Mouse (Mus musculus) liver, embryonic 13.5 days (tissue): ENCODE measurements around the gene Trpt1. TPM values are rescaled to one million over a fixed set of nuclear protein-coding genes. Genes with fewer than 3 reads are reported as not detected.
A peak's percentile ranks its signal among the peaks of the same experiment; 100 is the strongest.

Experiments
- ATAC-seq: fragments of 200-750 bp; cut with Nextera tagmentation; 2 replicates; pipeline ENCODE4 v1.8.0; 2017; ENCODE audit warnings: low read depth, mild to moderate bottlenecking, moderate number of reproducible peaks, moderate library complexity
- DNase-seq: peaks from one replicate; pipeline ENCODE4 v3.0.0; 2022
- H3K27ac ChIP-seq: fragments of 300-500 bp; sonication (generic); 2 replicates; pipeline ENCODE4 v1.5.1; 2015; ENCODE audit warnings: moderate library complexity, mild to moderate bottlenecking, inconsistent platforms
- H3K27me3 ChIP-seq: fragments of 300-500 bp; sonication (generic); 2 replicates; pipeline ENCODE4 v1.6.1; 2015; ENCODE audit warnings: mild to moderate bottlenecking, inconsistent platforms
- H3K36me3 ChIP-seq: fragments of 300-500 bp; sonication (generic); 2 replicates; pipeline ENCODE4 v1.6.1; 2015; ENCODE audit warnings: mild to moderate bottlenecking, inconsistent platforms
- H3K4me1 ChIP-seq: fragments of 300-500 bp; sonication (generic); replicated peaks from 2 replicates; pipeline ENCODE4 v1.6.1; 2015; ENCODE audit warnings: inconsistent platforms
- H3K4me2 ChIP-seq: fragments of 300-500 bp; sonication (generic); 2 replicates; pipeline ENCODE4 v1.6.1; 2015; ENCODE audit warnings: inconsistent platforms, mild to moderate bottlenecking, moderate library complexity
- H3K4me3 ChIP-seq: fragments of 300-500 bp; sonication (generic); replicated peaks from 2 replicates; pipeline ENCODE4 v1.5.1; 2015; ENCODE audit warnings: mild to moderate bottlenecking, inconsistent platforms
- H3K9ac ChIP-seq: fragments of 300-500 bp; sonication (generic); 2 replicates; pipeline ENCODE4 v1.6.1; 2015; ENCODE audit warnings: mild to moderate bottlenecking, inconsistent platforms
- H3K9me3 ChIP-seq: fragments of 300-500 bp; sonication (generic); replicated peaks from 2 replicates; pipeline ENCODE4 v1.6.1; 2016; ENCODE audit warnings: inconsistent platforms
- WGBS: fragments of 180-500 bp; shearing (Covaris S2); methylation state at CpG from one replicate; pipeline ENCODE4 v1.1.7; 2015; ENCODE audit not compliant: insufficient replicate concordance; 5-methylcytosine and 5-hydroxymethylcytosine counted together
- polyA plus RNA-seq: library from polyadenylated mRNA; unstranded; fragments of >200 nt; fragmentation: Nextera tagmentation; extraction: Ambion mirVana; gene quantifications from 2 replicates; pipeline ENCODE4 v1.2.1, GENCODE M21; 2015

Trpt1 gene
- polyA plus RNA-seq, 1 experiment from 2014 or later: 2.3 TPM

GRCm38 (mm10) chr19:7020224-7020641, 24.3 kb downstream of the Trpt1 start:
- Histone ChIP-seq H3K4me3 (peak overlapping the region; percentile 74), H3K4me2 (peak overlapping the region; percentile 89), H3K27ac (peak overlapping the region; percentile 98), H3K4me1 (peaks cover 53% of the 10 kb centered on the region), H3K27me3 (no peaks in the 10 kb centered on the region), H3K9me3 (no peaks in the 10 kb centered on the region), H3K9ac (peak overlapping the region; percentile 92), H3K36me3 (peaks cover 76% of the 10 kb centered on the region)
- ATAC-seq: no peak
- 19% methylated on average over 3 of the region's 3 CpGs for WGBS
- peak; percentile 54 for DNase-seq

GRCm38 (mm10) chr19:7029531-7029930, 33.6 kb downstream of the Trpt1 start:
- Histone ChIP-seq H3K27ac (no peak overlapping the region; the same call in 1 of the 2 replicates), H3K4me1 (no peaks in the 10 kb centered on the region), H3K9me3 (no peaks in the 10 kb centered on the region), H3K4me3 (no peak overlapping the region), H3K9ac (no peak overlapping the region), H3K4me2 (no peak overlapping the region), H3K27me3 (no peaks in the 10 kb centered on the region), H3K36me3 (peaks cover 99% of the 10 kb centered on the region)
- DNase-seq (no peak), ATAC-seq (no peak)
- WGBS: 89% methylated on average over 5 of the region's 5 CpGs

- WGBS: 83% methylated on average over 5 of the region's 5 CpGs
- Histone ChIP-seq H3K9me3 (no peaks in the 10 kb centered on the region), H3K4me2 (no peak overlapping the region), H3K9ac (no peak overlapping the region), H3K4me3 (no peak overlapping the region), H3K27me3 (no peaks in the 10 kb centered on the region), H3K36me3 (peaks cover 85% of the 10 kb centered on the region), H3K27ac (no peak overlapping the region), H3K4me1 (peaks cover 24% of the 10 kb centered on the region)
- DNase-seq (no peak), ATAC-seq (no peak)
These were observed 38.1 kb downstream of the Trpt1 start for GRCm38 (mm10) chr19:7034006-7034405.

GRCm38 (mm10) chr19:7039088-7039720, 43.3 kb downstream of the Trpt1 start:
- peak overlapping the region; percentile 99 for H3K9ac ChIP-seq

GRCm38 (mm10) chr19:7039841-7040636, 44.1 kb downstream of the Trpt1 start, which contains the start of gene Stip1:
Gene Stip1 (minus strand): TSS chr19:7039967.
- Histone ChIP-seq H3K9me3 (no peaks in the 10 kb centered on the region), H3K36me3 (peaks cover 26% of the 10 kb centered on the region), H3K27me3 (no peaks in the 10 kb centered on the region), H3K4me3 (peak within 1 kb of the TSS; percentile 99), H3K4me1 (peaks cover 35% of the 10 kb centered on the region), H3K4me2 (peak within 1 kb of the TSS; percentile 93), H3K27ac (peak within 1 kb of the TSS; percentile 94), H3K9ac (peak within 1 kb of the TSS; percentile 99)
- DNase-seq (peak; percentile 100), ATAC-seq (peak; percentile 95)
- under 1% methylated on average over 49 of the region's 49 CpGs for WGBS

More at GRCm38 (mm10) chr19:7039088-7039720, 43.3 kb downstream of the Trpt1 start:
- Histone ChIP-seq H3K27ac (peak overlapping the region; percentile 92), H3K4me2 (peak overlapping the region; percentile 92), H3K27me3 (no peaks in the 10 kb centered on the region), H3K9me3 (no peaks in the 10 kb centered on the region), H3K4me3 (peak overlapping the region; percentile 99), H3K36me3 (peaks cover 35% of the 10 kb centered on the region), H3K4me1 (peaks cover 35% of the 10 kb centered on the region)
- ATAC-seq (peak; percentile 0), DNase-seq (peak; percentile 55)
- 1% methylated on average over 35 of the region's 35 CpGs for WGBS

- Histone ChIP-seq H3K9ac (peak overlapping the region; percentile 89), H3K27me3 (no peaks in the 10 kb centered on the region), H3K36me3 (peaks cover 20% of the 10 kb centered on the region), H3K4me2 (peak overlapping the region; percentile 93), H3K4me3 (peak overlapping the region; percentile 73), H3K9me3 (no peaks in the 10 kb centered on the region), H3K4me1 (peaks cover 35% of the 10 kb centered on the region), H3K27ac (peak overlapping the region; percentile 94)
- WGBS: 14% methylated on average over 13 of the region's 13 CpGs
- ATAC-seq (no peak), DNase-seq (no peak)
These were observed 44.8 kb downstream of the Trpt1 start for GRCm38 (mm10) chr19:7040637-7041130.

GRCm38 (mm10) chr19:7041171-7041570, 45.2 kb downstream of the Trpt1 start:
- no peak for DNase-seq
- Histone ChIP-seq H3K4me2 (peak overlapping the region; percentile 93), H3K4me3 (peak overlapping the region; percentile 73), H3K9ac (peak overlapping the region; percentile 89), H3K27ac (peak overlapping the region; percentile 94), H3K9me3 (no peaks in the 10 kb centered on the region), H3K36me3 (peaks cover 18% of the 10 kb centered on the region), H3K27me3 (no peaks in the 10 kb centered on the region), H3K4me1 (peaks cover 35% of the 10 kb centered on the region)
- no peak for ATAC-seq
- WGBS: 79% methylated on average over 2 of the region's 2 CpGs

GRCm38 (mm10) chr19:7044279-7044678, 48.3 kb downstream of the Trpt1 start:
- Histone ChIP-seq H3K27ac (no peak overlapping the region), H3K27me3 (no peaks in the 10 kb centered on the region), H3K4me3 (no peak overlapping the region), H3K36me3 (no peaks in the 10 kb centered on the region), H3K9me3 (no peaks in the 10 kb centered on the region), H3K4me1 (peaks cover 10% of the 10 kb centered on the region), H3K9ac (no peak overlapping the region), H3K4me2 (no peak overlapping the region)
- 73% methylated on average over 4 of the region's 4 CpGs for WGBS
- no peak for DNase-seq
- no peak for ATAC-seq

- Histone ChIP-seq H3K9ac (no peak overlapping the region; the same call in 1 of the 2 replicates), H3K4me2 (no peak overlapping the region), H3K4me1 (peaks cover 10% of the 10 kb centered on the region), H3K27ac (no peak overlapping the region), H3K4me3 (no peak overlapping the region), H3K27me3 (no peaks in the 10 kb centered on the region), H3K36me3 (no peaks in the 10 kb centered on the region), H3K9me3 (no peaks in the 10 kb centered on the region)
- WGBS: 58% methylated on average over 4 of the region's 4 CpGs
- ATAC-seq (no peak), DNase-seq (no peak)
These were observed 48.8 kb downstream of the Trpt1 start for GRCm38 (mm10) chr19:7044706-7045105.
